Mouse (Mus musculus) v-Abl transformed pro-B cells (cell line): ENCODE data around the gene Man1c1.

ENCODE experiments used
- in situ Hi-C, 2 experiments: fragments of 400-800 bp; cut with MboI; formaldehyde crosslinking; loops; one replicate each; pipeline ENCODE4 v1.15.1; 2025; ENCODE audit not compliant: unreplicated experiment in 2 of 2

Man1c1 gene

GRCm38 (mm10) chr4:134615929-134616625 lies 88.0 kb downstream of the Man1c1 start:
- in situ Hi-C loops: no loop called here

GRCm38 (mm10) chr4:134612070-134612667 lies 91.9 kb downstream of the Man1c1 start:
- in situ Hi-C loops: no loop called here

GRCm38 (mm10) chr4:134610616-134611015 lies 93.5 kb downstream of the Man1c1 start:
- in situ Hi-C loops: no loop called here

- in situ Hi-C loops: no loop called here
Observed at GRCm38 (mm10) chr4:134607679-134608078, 96.4 kb downstream of the Man1c1 start.

- in situ Hi-C loops: no loop called here
Observed at GRCm38 (mm10) chr4:134606054-134606453, 98.0 kb downstream of the Man1c1 start.

- in situ Hi-C loops: no loop called here
Observed at GRCm38 (mm10) chr4:134604472-134604871, 99.6 kb downstream of the Man1c1 start.

- in situ Hi-C loops: no loop called here
Observed at GRCm38 (mm10) chr4:134603553-134603952, 100.5 kb downstream of the Man1c1 start.

GRCm38 (mm10) chr4:134602610-134603009 lies 101.5 kb downstream of the Man1c1 start:
- in situ Hi-C loops: no loop called here

GRCm38 (mm10) chr4:134601981-134602380 lies 102.1 kb downstream of the Man1c1 start:
- in situ Hi-C loops: no loop called here

- in situ Hi-C loops: no loop called here
Observed at GRCm38 (mm10) chr4:134601404-134601803, 102.7 kb downstream of the Man1c1 start.

GRCm38 (mm10) chr4:134600777-134601176 lies 103.3 kb downstream of the Man1c1 start:
- in situ Hi-C loops: no loop called here

- in situ Hi-C loops: no loop called here
Observed at GRCm38 (mm10) chr4:134600060-134600459, 104.0 kb downstream of the Man1c1 start.

- in situ Hi-C loops: no loop called here
Observed at GRCm38 (mm10) chr4:134596816-134597692, 107.0 kb downstream of the Man1c1 start.

GRCm38 (mm10) chr4:134594731-134595439 lies 109.2 kb downstream of the Man1c1 start:
- in situ Hi-C loops: no loop called here

- in situ Hi-C loops: no loop called here
Observed at GRCm38 (mm10) chr4:134592442-134592841, 111.6 kb downstream of the Man1c1 start.

- in situ Hi-C loops: no loop called here
Observed at GRCm38 (mm10) chr4:134591506-134592061, 112.5 kb downstream of the Man1c1 start.

- in situ Hi-C loops: no loop called here
Observed at GRCm38 (mm10) chr4:134590227-134590926, 113.7 kb downstream of the Man1c1 start.

- in situ Hi-C loops: no loop called here
Observed at GRCm38 (mm10) chr4:134589786-134590185, 114.3 kb downstream of the Man1c1 start.

- in situ Hi-C loops: no loop called here
Observed at GRCm38 (mm10) chr4:134588951-134589350, 115.1 kb downstream of the Man1c1 start.

GRCm38 (mm10) chr4:134588287-134588686 lies 115.8 kb downstream of the Man1c1 start:
- in situ Hi-C loops: no loop called here
